14 mouse cellular contexts compared by ENCODE assay signal in genomic region chr2:91112491-91112890, GRCm38 (mm10). TPM values are rescaled to one million over a fixed set of nuclear protein-coding genes. Genes with fewer than 3 reads are reported as not detected.
DNase-seq lines count a peak whose midpoint lies in the region; ATAC-seq and TF ChIP-seq lines count a peak whose summit lies in the region.
"Had no signal": no experiment of that assay in that cellular context is flagged by ENCODE, and none has a peak within 500 bp of the region (broad histone marks: within the 10 kb centered on the region; RNA-seq: fewer than 3 reads in every experiment).

No protein-coding gene starts in this region.

- TF ChIP-seq RAD21 in MEL (IDR thresholded peaks at IDR 0.05; ENCODE audit: low read depth, low read length), result no peak

- no peak overlapping the region for H3K4me3 ChIP-seq in intestine, embryonic 15.5 days (replicated peaks)
- H3K4me3 ChIP-seq in intestine, postnatal 0 days (ENCODE audit: low read depth, low read length), result no peak overlapping the region
- H3K4me3 ChIP-seq in MEL (ENCODE audit: control insufficient read depth in 1 of 2, insufficient read depth in 1 of 2, low read depth in 2 of 2, low read length in 2 of 2), result no peak overlapping the region
- H3K4me3 ChIP-seq in hindbrain, postnatal 0 days (ENCODE audit: low read length), result no peak overlapping the region
- H3K4me3 ChIP-seq: midbrain, embryonic 12.5 days had no signal

- H3K4me2 ChIP-seq in intestine, embryonic 15.5 days (replicated peaks), result no peak overlapping the region
- H3K4me2 ChIP-seq in intestine, postnatal 0 days (replicated peaks; ENCODE audit: low read depth), result no peak overlapping the region
- no peak overlapping the region for H3K4me2 ChIP-seq in hindbrain, postnatal 0 days (ENCODE audit: low read depth, low read length)
- H3K4me2 ChIP-seq: midbrain, embryonic 12.5 days had no signal

- no peaks in the 10 kb centered on the region for H3K9me3 ChIP-seq in intestine, embryonic 15.5 days
- H3K9me3 ChIP-seq in intestine, postnatal 0 days (ENCODE audit: control insufficient read depth), result no peaks in the 10 kb centered on the region
- no peaks in the 10 kb centered on the region for H3K9me3 ChIP-seq in MEL (replicated peaks; ENCODE audit: insufficient read depth, low read length)
- no peaks in the 10 kb centered on the region for H3K9me3 ChIP-seq in hindbrain, postnatal 0 days (ENCODE audit: low read length)
- H3K9me3 ChIP-seq: midbrain, embryonic 12.5 days had no signal

- no peak overlapping the region for H3K9ac ChIP-seq in intestine, embryonic 15.5 days
- H3K9ac ChIP-seq in intestine, postnatal 0 days (ENCODE audit: low read depth, low read length), result no peak overlapping the region
- no peak overlapping the region for H3K9ac ChIP-seq in MEL (ENCODE audit: control insufficient read depth, low read depth, low read length, poor library complexity, severe bottlenecking)
- H3K9ac ChIP-seq in hindbrain, postnatal 0 days (replicated peaks; ENCODE audit: low read length), result no peak overlapping the region
- H3K9ac ChIP-seq: midbrain, embryonic 12.5 days had no signal

- peaks cover 4% of the 10 kb centered on the region for H3K4me1 ChIP-seq in intestine, embryonic 15.5 days (replicated peaks)
- H3K4me1 ChIP-seq in intestine, postnatal 0 days (replicated peaks; ENCODE audit: control insufficient read depth, insufficient read depth, low read length), result 0 out of 2 replicates have a peak, but pooled peaks cover 3% of the 10 kb centered on the region
- peaks cover 0 to 5% of the 10 kb centered on the region in 2 experiments; a peak in 2 of 4 replicates for H3K4me1 ChIP-seq in MEL (ENCODE audit: control insufficient read depth in 1 of 2, insufficient read depth in 2 of 2, low read length in 2 of 2)
- H3K4me1 ChIP-seq in hindbrain, postnatal 0 days (ENCODE audit: insufficient read depth, low read length), result no peaks in the 10 kb centered on the region

- H3K79me2 ChIP-seq in MEL (ENCODE audit: control insufficient read depth, insufficient read depth, low read length, poor library complexity), result peaks cover 2% of the 10 kb centered on the region; the same call in 1 of the 2 replicates

- 38% methylated on average over 4 of the region's 4 CpGs for WGBS in intestine, embryonic 15.5 days
- WGBS in intestine, postnatal 0 days, result 31% methylated on average over 4 of the region's 4 CpGs
- 69% methylated on average over 4 of the region's 4 CpGs for WGBS in hindbrain, postnatal 0 days

- no peaks in the 10 kb centered on the region for H3K27me3 ChIP-seq in intestine, embryonic 15.5 days (replicated peaks)
- no peaks in the 10 kb centered on the region; the same call in 1 of the 2 replicates for H3K27me3 ChIP-seq in intestine, postnatal 0 days (replicated peaks; ENCODE audit: control insufficient read depth, insufficient read depth, low read length)
- H3K27me3 ChIP-seq in MEL (ENCODE audit: control insufficient read depth in 1 of 2, insufficient read depth in 2 of 2, low read length in 2 of 2), result no peaks in the 10 kb centered on the region
- H3K27me3 ChIP-seq in hindbrain, postnatal 0 days (ENCODE audit: insufficient read depth, low read length), result no peaks in the 10 kb centered on the region

- no peak for TF ChIP-seq POLR2A in MEL (IDR thresholded peaks at IDR 0.05; ENCODE audit: control insufficient read depth in 1 of 2, insufficient read depth in 1 of 2, low read depth in 1 of 2, low read length in 2 of 2, poor library complexity in 1 of 2)

- TF ChIP-seq EP300 in MEL (IDR thresholded peaks at IDR 0.05; ENCODE audit: low read depth in 1 of 2, low read length in 2 of 2), result no peak

- TF ChIP-seq CTCF in intestine, postnatal 0 days (IDR thresholded peaks at IDR 0.05; ENCODE audit: low read depth), result no peak
- TF ChIP-seq CTCF in MEL (IDR thresholded peaks at IDR 0.05 in 2 of 3, conservative IDR thresholded peaks at IDR 0.05 in 1 of 3; ENCODE audit: control insufficient read depth in 1 of 3, insufficient read depth in 1 of 3, low read depth in 2 of 3, low read length in 3 of 3, poor library complexity in 1 of 3, severe bottlenecking in 1 of 3), result no peak
- TF ChIP-seq CTCF in hindbrain, postnatal 0 days (IDR thresholded peaks at IDR 0.05; ENCODE audit: low read depth), result no peak

- H3K36me3 ChIP-seq in intestine, embryonic 15.5 days, result no peaks in the 10 kb centered on the region
- H3K36me3 ChIP-seq in intestine, postnatal 0 days (ENCODE audit: control insufficient read depth, insufficient read depth), result no peaks in the 10 kb centered on the region
- H3K36me3 ChIP-seq in MEL (ENCODE audit: control insufficient read depth in 1 of 2, insufficient read depth in 2 of 2, low read length in 2 of 2), result peaks cover 0 to 6% of the 10 kb centered on the region in 2 experiments; a peak in 2 of 4 replicates
- H3K36me3 ChIP-seq in hindbrain, postnatal 0 days (ENCODE audit: insufficient read depth, low read length), result no peaks in the 10 kb centered on the region
- H3K36me3 ChIP-seq: midbrain, embryonic 12.5 days had no signal

- no peak for DNase-seq in MEL (ENCODE audit: low read depth, low spot score)
- peak; percentile 56 for DNase-seq in kidney, adult 9 months
- peak; percentile 47 to 57 for DNase-seq in lung, postnatal 4 days
- DNase-seq in hindbrain, postnatal 0 days (ENCODE audit: low spot score), result no peak
- no peak for DNase-seq in cerebellum, postnatal 25 days
- no peak for DNase-seq in frontal cortex, adult 2 months (ENCODE audit: extremely low spot score in 1 of 2, low spot score in 1 of 2)
- DNase-seq: adrenal gland, postnatal 36 days; cerebellum, adult 9-10 months; gastrocnemius, postnatal 14 days; right cerebral cortex, postnatal 25 days had no signal

- H3K27ac ChIP-seq in intestine, embryonic 15.5 days, result no peak overlapping the region
- H3K27ac ChIP-seq in intestine, postnatal 0 days (ENCODE audit: low read depth, low read length), result no peak overlapping the region
- no peak overlapping the region for H3K27ac ChIP-seq in MEL (ENCODE audit: control insufficient read depth, low read depth, low read length)
- no peak overlapping the region for H3K27ac ChIP-seq in hindbrain, postnatal 0 days
- H3K27ac ChIP-seq: midbrain, embryonic 12.5 days had no signal

- peak; percentile 34; the same call in 1 of the 2 replicates for ATAC-seq in intestine, embryonic 15.5 days
- no peak for ATAC-seq in intestine, postnatal 0 days
- ATAC-seq in hindbrain, postnatal 0 days, result no peak
- ATAC-seq: hindbrain, embryonic 16.5 days had no signal

TF ChIP-seq in MEL, 35 proteins besides CTCF, POLR2A, EP300 and RAD21:
- peak; percentile 63 for TF ChIP-seq USF1 (IDR thresholded peaks at IDR 0.05; ENCODE audit: low read depth, low read length)
- TF ChIP-seq HCFC1 (IDR thresholded peaks at IDR 0.05; ENCODE audit: low read depth, low read length), result no peak

RNA-seq across cellular contexts. Expression of gene Mybpc3, which starts 5.5 kb away (rescaled TPM):
- polyA plus RNA-seq in intestine, embryonic 15.5 days (2015; fragmentation: Nextera tagmentation; extraction: Ambion mirVana), result 0.05 and 0.06 TPM in 2 replicates
- polyA plus RNA-seq in intestine, postnatal 0 days (2015; fragmentation: Nextera tagmentation; extraction: Ambion mirVana), result not detected in 2 replicates
- 0.19 and 0.29 TPM in 2 replicates for total RNA-seq in MEL (2012; rRNA removed)
- under 1 TPM in 1 of 2 experiments, not detected in 1; 0.50 TPM for polyA plus RNA-seq in MEL (2012; ENCODE audit: insufficient read depth in 1 of 2, insufficient read length in 2 of 2, low read depth in 1 of 2, low replicate concordance in 2 of 2, missing spikeins in 1 of 2)
- 0.25 and 0.37 TPM in 2 replicates for total RNA-seq in hindbrain, postnatal 0 days (2014; rRNA removed)
- polyA plus RNA-seq in hindbrain, postnatal 0 days (2015; fragmentation: Nextera tagmentation; extraction: Ambion mirVana), result 0.13 and 0.23 TPM in 2 replicates
- 0.30 and 0.61 TPM in 2 replicates for polyA plus RNA-seq in frontal cortex, adult 2 months (2012; rRNA removed)
- total RNA-seq: adrenal gland, postnatal 36 days had no signal

RNA-seq across cellular contexts. Expression of gene Spi1, which starts 30.3 kb away (rescaled TPM):
- polyA plus RNA-seq in intestine, embryonic 15.5 days (2015; fragmentation: Nextera tagmentation; extraction: Ambion mirVana), result 7.9 and 8.9 TPM in 2 replicates
- polyA plus RNA-seq in intestine, postnatal 0 days (2015; fragmentation: Nextera tagmentation; extraction: Ambion mirVana), result 5.1 and 7.3 TPM in 2 replicates
- total RNA-seq in MEL (2012; rRNA removed), result 108 and 129 TPM in 2 replicates
- polyA plus RNA-seq in MEL (2012; ENCODE audit: insufficient read depth in 1 of 2, insufficient read length in 2 of 2, low read depth in 1 of 2, low replicate concordance in 2 of 2, missing spikeins in 1 of 2), result 100 to 1,000 TPM in 1 of 2 experiments, 10 to 100 TPM in 1; 95.9 to 142 TPM
- total RNA-seq in hindbrain, postnatal 0 days (2014; rRNA removed), result 3.0 and 8.5 TPM in 2 replicates
- 4.5 and 4.9 TPM in 2 replicates for polyA plus RNA-seq in hindbrain, postnatal 0 days (2015; fragmentation: Nextera tagmentation; extraction: Ambion mirVana)
- polyA plus RNA-seq in frontal cortex, adult 2 months (2012; rRNA removed), result 9.7 and 12.0 TPM in 2 replicates

RNA-seq across cellular contexts. Expression of gene Slc39a13, which starts 42.3 kb away (rescaled TPM):
- polyA plus RNA-seq in intestine, embryonic 15.5 days (2015; fragmentation: Nextera tagmentation; extraction: Ambion mirVana), result 26.5 and 32.4 TPM in 2 replicates
- 12.6 and 15.0 TPM in 2 replicates for polyA plus RNA-seq in intestine, postnatal 0 days (2015; fragmentation: Nextera tagmentation; extraction: Ambion mirVana)
- 7.7 and 9.4 TPM in 2 replicates for total RNA-seq in MEL (2012; rRNA removed)
- 10 to 100 TPM in 1 of 2 experiments, not detected in 1; 19.1 TPM for polyA plus RNA-seq in MEL (2012; ENCODE audit: insufficient read depth in 1 of 2, insufficient read length in 2 of 2, low read depth in 1 of 2, low replicate concordance in 2 of 2, missing spikeins in 1 of 2)
- 37.1 and 42.7 TPM in 2 replicates for total RNA-seq in hindbrain, postnatal 0 days (2014; rRNA removed)
- polyA plus RNA-seq in hindbrain, postnatal 0 days (2015; fragmentation: Nextera tagmentation; extraction: Ambion mirVana), result 22.6 and 24.4 TPM in 2 replicates
- 53.8 and 54.3 TPM in 2 replicates for polyA plus RNA-seq in frontal cortex, adult 2 months (2012; rRNA removed)

RNA-seq across cellular contexts. Expression of gene Psmc3, which starts 58.7 kb away (rescaled TPM):
- 232 and 236 TPM in 2 replicates for polyA plus RNA-seq in intestine, embryonic 15.5 days (2015; fragmentation: Nextera tagmentation; extraction: Ambion mirVana)
- polyA plus RNA-seq in intestine, postnatal 0 days (2015; fragmentation: Nextera tagmentation; extraction: Ambion mirVana), result 155 and 163 TPM in 2 replicates
- total RNA-seq in MEL (2012; rRNA removed), result 259 and 271 TPM in 2 replicates
- 1,000 to 10,000 TPM in 1 of 2 experiments, 100 to 1,000 TPM in 1; 428 to 1,459 TPM for polyA plus RNA-seq in MEL (2012; ENCODE audit: insufficient read depth in 1 of 2, insufficient read length in 2 of 2, low read depth in 1 of 2, low replicate concordance in 2 of 2, missing spikeins in 1 of 2)
- total RNA-seq in hindbrain, postnatal 0 days (2014; rRNA removed), result 154 and 160 TPM in 2 replicates
- polyA plus RNA-seq in hindbrain, postnatal 0 days (2015; fragmentation: Nextera tagmentation; extraction: Ambion mirVana), result 249 and 261 TPM in 2 replicates
- 183 and 195 TPM in 2 replicates for polyA plus RNA-seq in frontal cortex, adult 2 months (2012; rRNA removed)

Comparison
In these comparisons a context has a peak if more than half of its experiments do, and no peak if none do; other contexts are left out.
1. DNase-seq: peak in kidney, adult 9 months (single experiment) and lung, postnatal 4 days (2 of 2); none in MEL (single experiment), hindbrain, postnatal 0 days (single experiment), cerebellum, postnatal 25 days (0 of 2) and frontal cortex, adult 2 months (0 of 2).